Mouse (Mus musculus) urinary bladder, postnatal 4 days (tissue): ENCODE data around the gene Stard7.
A peak's percentile ranks its signal among the peaks of the same experiment; 100 is the strongest.
"Not testable (repeated sequence)": the region's sequence is repeated elsewhere in the genome, so short reads cannot be mapped to it uniquely, and the experiment has no call there.

Experiments used
- DNase-seq, 2 experiments: peaks; one replicate each; pipeline ENCODE4 v3.0.0; 2021 to 2022; ENCODE audit warnings: low spot score in 2 of 2

The Stard7 gene

GRCm38 (mm10) chr2:127269491-127270299 lies at the start of gene Stard7:
Gene Stard7, plus strand, starts transcription at chr2:127270218.
- peak; percentile 94 to 95 for DNase-seq

DNA sequence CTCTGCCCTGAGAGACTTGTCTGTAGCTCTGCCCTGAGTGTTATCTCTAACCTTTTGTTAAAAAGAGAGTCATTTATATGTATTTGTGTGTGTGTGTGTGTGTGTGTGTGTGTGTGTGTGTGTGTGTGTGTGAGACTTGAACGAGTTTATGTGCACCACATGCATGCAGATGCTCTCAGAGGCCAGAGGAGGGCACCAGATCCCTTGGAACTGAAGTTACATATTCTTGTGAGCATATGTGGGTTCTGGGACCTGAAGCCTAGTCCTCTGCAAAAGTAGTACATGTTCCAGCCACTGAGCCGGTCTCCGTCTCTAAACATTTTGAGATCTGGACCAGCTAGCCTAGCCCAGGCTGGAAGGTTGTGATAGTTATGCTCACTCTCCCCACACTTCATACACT lies 44.8 kb upstream of the Stard7 start:
- no peak for DNase-seq

DNA sequence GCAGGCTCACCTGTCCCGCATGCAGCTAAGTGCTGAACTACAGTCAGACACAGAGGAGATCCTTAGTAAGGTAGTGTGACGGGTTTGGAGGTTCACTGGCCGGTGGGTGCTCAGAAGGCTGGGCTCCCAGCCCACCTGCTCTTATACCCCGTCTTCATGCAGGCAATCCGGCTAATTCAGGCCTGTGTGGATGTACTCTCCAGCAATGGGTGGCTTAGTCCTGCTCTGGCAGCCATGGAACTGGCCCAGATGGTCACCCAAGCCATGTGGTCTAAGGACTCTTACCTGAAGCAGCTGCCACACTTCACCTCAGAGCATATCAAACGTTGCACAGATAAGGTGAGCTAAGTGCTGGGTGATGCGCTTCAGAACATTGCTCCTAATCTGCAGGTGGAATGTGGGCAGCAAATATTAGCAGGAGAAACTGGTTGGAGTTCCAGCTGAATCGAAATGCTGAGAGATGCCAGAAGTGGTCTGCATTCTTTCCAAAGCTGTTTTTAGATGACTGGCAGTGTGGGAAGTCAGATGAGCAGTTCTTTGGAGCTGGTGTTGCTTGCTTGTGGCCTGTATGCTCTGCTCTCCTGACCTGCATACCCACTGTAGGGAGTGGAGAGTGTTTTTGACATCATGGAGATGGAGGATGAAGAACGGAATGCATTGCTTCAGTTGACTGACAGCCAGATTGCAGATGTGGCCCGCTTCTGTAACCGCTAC lies 32.0 kb upstream of the Stard7 start:
- no peak for DNase-seq

- no peak for DNase-seq
These were observed 30.0 kb upstream of the Stard7 start for GRCm38 (mm10) chr2:127240065-127240464.

GRCm38 (mm10) chr2:127247592-127248333 lies 22.3 kb upstream of the Stard7 start, which contains the start of the genes Ciao1 and Tmem127:
Gene Ciao1, minus strand, starts transcription at chr2:127247816.
Gene Tmem127, plus strand, starts transcription at chr2:127247908.
- DNase-seq = peak; percentile 96 to 98

DNA sequence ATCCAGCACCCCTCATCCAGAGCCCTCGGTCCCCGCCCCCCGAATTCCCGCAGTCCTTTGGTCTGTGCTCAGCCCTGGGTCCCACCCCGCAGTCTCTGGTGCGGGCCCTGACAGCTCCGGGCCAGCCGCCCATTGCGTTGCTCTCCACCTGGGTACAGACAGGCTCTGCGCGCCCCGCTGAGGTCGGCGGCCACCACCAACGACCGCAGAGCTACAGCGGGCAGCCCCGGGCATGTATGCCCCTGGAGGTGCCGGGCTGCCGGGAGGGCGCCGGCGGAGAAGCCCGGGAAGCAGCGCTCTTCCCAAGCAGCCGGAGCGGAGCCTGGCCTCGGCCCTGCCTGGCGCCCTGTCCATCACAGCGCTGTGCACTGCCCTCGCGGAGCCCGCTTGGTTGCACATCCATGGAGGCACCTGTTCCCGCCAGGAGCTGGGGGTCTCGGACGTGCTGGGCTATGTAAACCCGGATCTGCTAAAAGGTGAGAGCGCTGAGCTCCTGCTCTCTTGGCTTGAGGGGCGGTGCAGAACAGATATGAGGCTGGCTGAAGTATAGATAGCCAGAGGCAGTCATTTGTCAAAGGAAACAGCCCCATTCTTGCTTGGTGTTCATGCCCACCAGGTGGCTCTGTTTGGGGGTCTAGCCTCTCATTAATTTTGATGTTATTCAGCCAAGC lies 21.5 kb upstream of the Stard7 start:
- peak in 1 of 2 experiments; percentile 47 for DNase-seq

- DNase-seq = no peak
These were observed 19.6 kb upstream of the Stard7 start for GRCm38 (mm10) chr2:127250291-127251008.

- no peak for DNase-seq
These were observed 18.6 kb upstream of the Stard7 start for GRCm38 (mm10) chr2:127251457-127251856.

DNA sequence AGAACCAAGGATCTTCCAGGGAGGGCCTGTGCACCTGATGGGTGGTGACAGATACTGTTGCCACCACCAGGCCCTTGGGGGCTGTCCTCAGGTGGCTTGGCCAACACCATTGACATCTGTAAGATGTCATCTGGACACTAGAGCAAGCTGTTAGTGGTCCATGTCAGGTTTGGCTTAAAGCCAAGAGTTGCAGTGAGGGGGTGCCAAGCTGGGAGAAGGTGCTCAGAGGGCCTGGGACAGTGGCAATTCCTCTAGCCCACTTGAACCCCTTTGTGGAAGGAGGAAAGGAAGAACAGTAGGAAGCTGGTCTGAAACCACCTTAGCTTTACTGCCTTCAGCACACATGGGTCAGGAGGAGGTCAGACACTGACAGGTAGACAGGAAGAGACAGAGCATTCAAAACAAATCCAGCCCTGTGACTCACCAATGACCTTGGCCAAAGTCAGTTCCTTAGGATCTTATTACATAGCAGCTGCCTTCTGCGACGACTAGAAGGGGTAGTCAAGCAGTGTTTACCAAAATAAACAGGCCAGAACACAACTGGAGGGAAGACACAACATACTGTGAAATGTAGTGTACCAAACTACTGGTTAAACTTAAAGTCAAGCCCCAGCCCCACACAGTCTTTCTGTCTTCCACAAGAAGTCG lies 18.0 kb upstream of the Stard7 start:
- no peak for DNase-seq

- no peak for DNase-seq
These were observed 17.2 kb upstream of the Stard7 start for GRCm38 (mm10) chr2:127252787-127253186.

GRCm38 (mm10) chr2:127254604-127255134 lies 15.3 kb upstream of the Stard7 start:
- no peak for DNase-seq

DNA sequence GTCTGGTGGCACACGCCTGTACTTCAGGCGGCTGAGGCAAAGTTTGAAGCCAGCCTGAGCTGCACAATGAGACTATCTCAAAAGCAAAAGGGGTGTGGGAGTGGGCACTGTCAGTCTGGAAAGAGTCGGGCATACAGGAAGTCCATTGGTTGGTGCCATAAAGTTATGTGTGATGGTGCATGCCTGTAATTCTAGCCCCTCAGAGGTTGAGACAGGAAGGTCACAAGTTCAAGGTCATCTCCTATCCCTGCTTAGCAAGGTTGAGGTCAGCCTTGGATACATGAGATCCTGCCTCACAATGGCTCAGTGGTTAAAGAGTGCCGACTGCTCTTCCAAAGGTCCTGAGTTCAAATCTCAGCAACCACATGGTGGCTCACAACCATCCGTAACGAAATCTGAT lies 14.7 kb upstream of the Stard7 start:
- no peak for DNase-seq

DNA sequence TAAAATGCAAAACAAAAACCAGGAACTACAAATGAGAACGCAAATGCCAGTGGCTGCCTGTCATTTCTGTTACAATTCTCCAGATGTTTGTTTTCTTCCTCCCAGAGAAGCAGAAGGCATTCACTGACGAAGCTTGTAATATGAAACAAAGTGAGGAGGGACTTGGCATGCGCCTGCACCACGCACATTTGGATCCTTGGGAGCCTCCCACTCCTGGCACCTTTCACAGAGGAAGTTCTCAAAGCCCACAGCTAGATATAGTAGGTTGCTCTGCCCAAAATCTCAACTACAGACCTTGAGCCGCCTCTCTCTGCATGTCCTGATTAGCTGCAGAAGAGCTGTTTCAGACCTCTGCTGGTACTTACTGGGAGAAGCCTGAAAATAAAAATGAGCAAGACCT lies 10.7 kb upstream of the Stard7 start:
- no peak for DNase-seq

GRCm38 (mm10) chr2:127262480-127262879 lies 7.5 kb upstream of the Stard7 start:
- DNase-seq = no peak

GRCm38 (mm10) chr2:127267854-127268253 lies 2.2 kb upstream of the Stard7 start:
- no peak for DNase-seq

DNA sequence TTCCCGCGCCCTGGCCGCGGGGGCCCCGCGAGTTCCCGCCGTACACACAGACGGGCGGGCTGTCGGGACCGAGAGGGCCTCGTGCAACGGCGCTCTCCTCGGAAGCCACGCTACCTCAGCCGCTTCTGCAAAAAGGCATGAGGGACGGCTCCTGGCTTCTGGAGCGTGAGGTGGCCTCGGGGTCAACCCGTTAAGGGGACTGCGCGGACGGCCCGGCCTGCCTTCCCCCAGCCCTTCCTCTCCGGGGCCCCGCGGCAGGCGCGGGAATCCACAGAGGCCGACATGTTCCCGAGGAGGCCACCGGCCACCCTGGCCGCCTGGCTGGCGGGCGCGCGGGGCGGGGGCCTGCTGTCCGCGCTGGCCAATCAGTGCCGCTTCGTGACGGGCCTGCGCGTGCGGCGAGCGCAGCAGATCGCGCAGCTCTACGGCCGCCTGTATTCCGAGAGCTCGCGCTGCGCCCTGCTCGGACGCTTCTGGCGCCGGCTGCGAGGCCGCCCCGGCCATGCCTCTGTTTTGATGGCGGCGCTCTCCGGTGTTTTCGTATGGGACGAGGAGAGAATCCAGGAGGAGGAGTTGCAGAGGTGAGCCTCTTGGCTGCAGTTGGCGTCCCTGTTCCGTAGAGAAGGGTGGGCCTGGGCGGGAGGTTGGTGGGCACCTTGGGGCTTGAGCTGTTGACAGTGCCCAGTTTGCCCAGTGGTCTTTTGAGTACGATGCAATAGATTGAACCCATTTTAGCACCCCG lies 453 bp downstream of the Stard7 start:
- DNase-seq = peak; percentile 83 to 86

DNA sequence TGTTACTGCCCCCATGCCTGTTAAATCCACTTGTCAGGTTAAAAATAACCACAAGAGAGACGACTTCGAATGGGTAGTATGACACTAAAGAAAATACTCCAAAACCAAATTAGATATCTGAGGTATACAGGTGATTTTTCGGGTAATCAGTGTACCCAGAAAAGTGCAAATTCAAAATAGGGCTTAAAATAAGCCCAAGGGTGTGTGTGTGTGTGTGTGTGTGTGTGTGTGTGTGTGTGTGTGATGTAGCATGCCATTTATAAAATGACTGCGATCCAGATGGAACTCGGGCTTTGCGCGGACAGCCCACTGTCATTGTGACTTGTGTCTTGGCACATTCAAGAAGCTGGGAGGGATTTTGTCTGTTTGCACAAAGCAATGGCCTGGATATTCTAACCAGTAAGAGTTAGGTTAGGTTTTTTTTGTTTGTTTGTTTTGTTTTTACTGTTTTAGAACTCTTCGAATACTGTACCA lies 1.1 kb downstream of the Stard7 start:
- no peak for DNase-seq

GRCm38 (mm10) chr2:127272049-127272448 lies 2.0 kb downstream of the Stard7 start:
- not testable (repeated sequence) for DNase-seq

DNA sequence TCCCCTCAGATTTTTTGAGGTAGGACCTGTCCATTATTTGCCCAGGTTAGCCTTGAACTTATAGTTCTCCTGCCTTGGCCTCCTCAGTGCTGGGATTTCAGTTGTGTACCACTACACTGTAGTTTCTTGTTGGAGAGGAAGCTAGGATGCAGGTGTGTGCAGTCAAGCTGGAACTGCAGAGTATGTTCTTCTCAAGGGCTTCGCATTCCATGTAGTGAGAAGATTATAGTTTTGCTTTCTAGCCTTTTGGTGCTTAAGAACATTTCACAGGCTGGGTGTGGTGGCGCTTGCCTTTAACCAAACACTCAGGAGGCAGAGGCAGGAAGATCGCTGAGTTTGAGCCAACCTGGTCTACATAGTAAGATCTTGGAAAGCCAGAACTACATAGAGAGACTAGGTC lies 2.8 kb downstream of the Stard7 start:
- DNase-seq = no peak
